Mouse (Mus musculus): ENCODE data around the gene Lrig3. TPM values are rescaled to one million over a fixed set of nuclear protein-coding genes. Genes with fewer than 3 reads are reported as not detected.
A peak's percentile ranks its signal among the peaks of the same experiment; 100 is the strongest.

Gene Lrig3
- 5.8 and 7.5 TPM in 2 replicates for total RNA-seq (2014; rRNA removed)
- polyA plus RNA-seq (2015; fragmentation: Nextera tagmentation; extraction: Ambion mirVana) = 1.6 and 2.3 TPM in 2 replicates

- Histone ChIP-seq H3K27ac (ENCODE audit: low read depth, low read length) (peak within 1 kb of the TSS; percentile 55), H3K36me3 (ENCODE audit: insufficient read depth, low read length) (no peaks in the 10 kb centered on the region), H3K9me3 (ENCODE audit: low read length) (no peaks in the 10 kb centered on the region), H3K4me1 (ENCODE audit: insufficient read depth, low read length) (no peaks in the 10 kb centered on the region), H3K27me3 (ENCODE audit: insufficient read depth, low read length) (no peaks in the 10 kb centered on the region; the same call in 1 of the 2 replicates), H3K4me3 (ENCODE audit: low read depth, low read length) (peak within 1 kb of the TSS; percentile 67), H3K9ac (replicated peaks; ENCODE audit: low read length, poor library complexity, severe bottlenecking) (peak within 1 kb of the TSS; percentile 79), H3K4me2 (ENCODE audit: low read depth, low read length, poor library complexity, severe bottlenecking) (peak within 1 kb of the TSS; percentile 99)
- under 1% methylated on average over 49 of the region's 62 CpGs for WGBS
- peak; percentile 81 for DNase-seq (ENCODE audit: low spot score)
- ATAC-seq (ENCODE audit: low FRiP score) = peak; percentile 88
- no peak for TF ChIP-seq CTCF (IDR thresholded peaks at IDR 0.05)
Observed at GRCm38 (mm10) chr10:125965968-125966480, at the start of gene Lrig3. Gene Lrig3 (plus strand): TSS chr10:125966168.

DNA sequence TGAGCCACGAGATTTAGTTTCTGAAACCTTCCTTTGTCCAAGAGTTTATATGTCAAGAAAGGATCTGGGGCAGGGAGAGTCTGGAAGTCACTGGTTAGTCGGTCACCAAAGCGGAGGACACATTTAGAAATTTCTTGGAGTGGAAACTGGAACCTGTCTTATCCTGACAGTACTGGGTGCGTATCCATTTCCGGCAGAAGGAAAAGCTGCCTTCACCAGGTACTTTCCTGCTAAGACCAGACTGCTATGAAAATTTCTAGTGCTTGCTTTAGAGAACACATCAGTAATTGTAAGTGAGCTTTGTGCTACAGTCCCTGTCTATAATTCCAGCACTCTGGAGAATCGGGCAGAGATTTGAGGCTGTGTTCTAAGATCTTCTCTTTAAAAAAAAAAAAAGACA lies 49.2 kb upstream of the Lrig3 start:
- H3K4me3 ChIP-seq (ENCODE audit: low read depth, low read length) = no peak overlapping the region
- 38% methylated on average over 6 of the region's 6 CpGs for WGBS
- H3K9me3 ChIP-seq (ENCODE audit: low read length) = no peaks in the 10 kb centered on the region
- no peak overlapping the region for H3K27ac ChIP-seq (ENCODE audit: low read depth, low read length)
- no peak for ATAC-seq (ENCODE audit: low FRiP score)
- TF ChIP-seq CTCF (IDR thresholded peaks at IDR 0.05) = no peak
- no peaks in the 10 kb centered on the region for H3K36me3 ChIP-seq (ENCODE audit: insufficient read depth, low read length)
- no peaks in the 10 kb centered on the region for H3K27me3 ChIP-seq (ENCODE audit: insufficient read depth, low read length)
- DNase-seq (ENCODE audit: low spot score) = peak; percentile 30
- H3K4me1 ChIP-seq (ENCODE audit: insufficient read depth, low read length) = no peaks in the 10 kb centered on the region
- no peak overlapping the region for H3K4me2 ChIP-seq (ENCODE audit: low read depth, low read length, poor library complexity, severe bottlenecking)
- no peak overlapping the region for H3K9ac ChIP-seq (replicated peaks; ENCODE audit: low read length, poor library complexity, severe bottlenecking)

DNA sequence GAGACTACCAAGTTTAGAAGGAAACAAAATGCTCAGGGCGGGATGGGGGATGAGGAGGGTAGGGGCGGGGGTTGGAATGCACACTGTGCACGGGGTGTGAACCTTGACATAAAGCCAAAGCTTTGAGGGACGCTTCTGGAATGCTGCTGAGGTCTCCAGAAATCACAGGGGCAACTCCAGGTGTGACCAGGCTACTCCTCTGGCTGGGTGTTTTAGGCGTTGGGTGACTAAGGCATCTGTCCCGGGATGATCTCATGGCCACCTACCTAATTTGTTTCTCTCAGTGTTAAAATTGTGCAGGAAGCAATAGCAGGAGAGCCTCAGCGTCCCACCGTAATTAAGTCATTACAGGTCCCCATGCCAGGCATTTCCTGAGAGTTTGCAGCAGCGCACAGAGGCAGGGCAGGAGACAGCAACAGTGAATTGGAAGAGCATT lies 48.5 kb upstream of the Lrig3 start:
- no peak for ATAC-seq (ENCODE audit: low FRiP score)
- no peak overlapping the region for H3K27ac ChIP-seq (ENCODE audit: low read depth, low read length)
- peak overlapping the region; percentile 32; the same call in 1 of the 2 replicates for H3K4me2 ChIP-seq (ENCODE audit: low read depth, low read length, poor library complexity, severe bottlenecking)
- H3K4me3 ChIP-seq (ENCODE audit: low read depth, low read length) = no peak overlapping the region
- WGBS = 15% methylated on average over 9 of the region's 9 CpGs
- no peaks in the 10 kb centered on the region for H3K27me3 ChIP-seq (ENCODE audit: insufficient read depth, low read length)
- DNase-seq (ENCODE audit: low spot score) = peak; percentile 16
- H3K9me3 ChIP-seq (ENCODE audit: low read length) = no peaks in the 10 kb centered on the region
- H3K9ac ChIP-seq (replicated peaks; ENCODE audit: low read length, poor library complexity, severe bottlenecking) = no peak overlapping the region
- H3K36me3 ChIP-seq (ENCODE audit: insufficient read depth, low read length) = no peaks in the 10 kb centered on the region
- no peak for TF ChIP-seq CTCF (IDR thresholded peaks at IDR 0.05)
- H3K4me1 ChIP-seq (ENCODE audit: insufficient read depth, low read length) = no peaks in the 10 kb centered on the region

GRCm38 (mm10) chr10:125918994-125919393 lies 47.0 kb upstream of the Lrig3 start:
- no peaks in the 10 kb centered on the region for H3K4me1 ChIP-seq (ENCODE audit: insufficient read depth, low read length)
- no peak overlapping the region for H3K27ac ChIP-seq (ENCODE audit: low read depth, low read length)
- H3K9me3 ChIP-seq (ENCODE audit: low read length) = no peaks in the 10 kb centered on the region
- no peak for TF ChIP-seq CTCF (IDR thresholded peaks at IDR 0.05)
- DNase-seq (ENCODE audit: low spot score) (no peak), ATAC-seq (ENCODE audit: low FRiP score) (no peak)
- no peak overlapping the region for H3K4me3 ChIP-seq (ENCODE audit: low read depth, low read length)
- H3K9ac ChIP-seq (replicated peaks; ENCODE audit: low read length, poor library complexity, severe bottlenecking) = no peak overlapping the region
- H3K27me3 ChIP-seq (ENCODE audit: insufficient read depth, low read length) = no peaks in the 10 kb centered on the region
- 75% methylated on average over 1 of the region's 1 CpGs for WGBS
- no peak overlapping the region for H3K4me2 ChIP-seq (ENCODE audit: low read depth, low read length, poor library complexity, severe bottlenecking)
- no peaks in the 10 kb centered on the region for H3K36me3 ChIP-seq (ENCODE audit: insufficient read depth, low read length)

- H3K9me3 ChIP-seq (ENCODE audit: low read length) = 0 out of 2 replicates have a peak, but pooled peaks cover 3% of the 10 kb centered on the region
- H3K4me2 ChIP-seq (ENCODE audit: low read depth, low read length, poor library complexity, severe bottlenecking) = no peak overlapping the region
- H3K9ac ChIP-seq (replicated peaks; ENCODE audit: low read length, poor library complexity, severe bottlenecking) = no peak overlapping the region
- WGBS = 37% methylated on average over 6 of the region's 6 CpGs
- H3K36me3 ChIP-seq (ENCODE audit: insufficient read depth, low read length) = no peaks in the 10 kb centered on the region
- H3K4me1 ChIP-seq (ENCODE audit: insufficient read depth, low read length) = no peaks in the 10 kb centered on the region
- no peak overlapping the region for H3K27ac ChIP-seq (ENCODE audit: low read depth, low read length)
- H3K27me3 ChIP-seq (ENCODE audit: insufficient read depth, low read length) = no peaks in the 10 kb centered on the region
- H3K4me3 ChIP-seq (ENCODE audit: low read depth, low read length) = no peak overlapping the region
- no peak for TF ChIP-seq CTCF (IDR thresholded peaks at IDR 0.05)
- DNase-seq (ENCODE audit: low spot score) (no peak), ATAC-seq (ENCODE audit: low FRiP score) (no peak)
Observed at GRCm38 (mm10) chr10:125921654-125922446, 44.1 kb upstream of the Lrig3 start.

DNA sequence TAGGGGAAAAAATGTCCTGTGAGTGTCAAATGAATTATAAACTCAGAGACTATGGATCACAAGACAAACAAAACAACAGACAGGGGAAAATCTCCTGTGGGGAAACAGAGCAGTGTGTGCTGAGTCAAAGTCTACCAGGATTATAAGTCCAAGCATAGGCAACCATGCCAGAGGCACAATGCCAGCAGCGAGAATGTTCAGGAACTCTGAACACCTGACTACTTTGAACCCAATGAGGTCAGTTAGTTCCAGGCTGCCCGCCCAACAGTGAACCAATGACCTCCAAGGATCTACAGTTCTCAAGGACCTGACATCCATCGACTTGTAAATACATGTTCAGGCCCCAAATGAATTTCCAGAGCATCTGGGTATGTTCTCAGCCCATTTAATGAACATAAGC lies 36.0 kb upstream of the Lrig3 start:
- ATAC-seq (ENCODE audit: low FRiP score) (no peak), DNase-seq (ENCODE audit: low spot score) (no peak)
- no peak for TF ChIP-seq CTCF (IDR thresholded peaks at IDR 0.05)
- H3K9me3 ChIP-seq (ENCODE audit: low read length) = no peaks in the 10 kb centered on the region
- H3K27ac ChIP-seq (ENCODE audit: low read depth, low read length) = no peak overlapping the region
- WGBS = 87% methylated on average over 3 of the region's 3 CpGs
- no peaks in the 10 kb centered on the region for H3K27me3 ChIP-seq (ENCODE audit: insufficient read depth, low read length)
- no peak overlapping the region for H3K4me2 ChIP-seq (ENCODE audit: low read depth, low read length, poor library complexity, severe bottlenecking)
- H3K9ac ChIP-seq (replicated peaks; ENCODE audit: low read length, poor library complexity, severe bottlenecking) = no peak overlapping the region
- H3K4me1 ChIP-seq (ENCODE audit: insufficient read depth, low read length) = no peaks in the 10 kb centered on the region
- H3K4me3 ChIP-seq (ENCODE audit: low read depth, low read length) = no peak overlapping the region
- no peaks in the 10 kb centered on the region for H3K36me3 ChIP-seq (ENCODE audit: insufficient read depth, low read length)

Measured in midbrain, postnatal 0 days (tissue).